Mouse (Mus musculus) neural tube, embryonic 15.5 days (tissue): Measurements from ENCODE around the gene Mfap1b. TPM values are rescaled to one million over a fixed set of nuclear protein-coding genes. Genes with fewer than 3 reads are reported as not detected.

ENCODE experiments used
- ATAC-seq: fragments of 200-750 bp; cut with Nextera tagmentation; 2 replicates; pipeline ENCODE4 v1.8.0; 2017; ENCODE audit warnings: mild to moderate bottlenecking, moderate TSS enrichment, moderate library complexity; ENCODE audit not compliant: low FRiP score
- H3K27ac ChIP-seq: fragments of 300-500 bp; sonication (generic); replicated peaks from 2 replicates; pipeline ENCODE4 v1.5.1; 2015; ENCODE audit warnings: mild to moderate bottlenecking, inconsistent platforms
- H3K27me3 ChIP-seq: fragments of 300-500 bp; sonication (generic); replicated peaks from 2 replicates; pipeline ENCODE4 v1.6.1; 2015; ENCODE audit warnings: inconsistent platforms
- H3K36me3 ChIP-seq: fragments of 300-500 bp; sonication (generic); 2 replicates; pipeline ENCODE4 v1.6.1; 2015; ENCODE audit warnings: inconsistent platforms
- H3K4me1 ChIP-seq: fragments of 300-500 bp; sonication (generic); 2 replicates; pipeline ENCODE4 v1.6.1; 2015; ENCODE audit warnings: inconsistent platforms
- H3K4me2 ChIP-seq: fragments of 300-500 bp; sonication (generic); 2 replicates; pipeline ENCODE4 v1.6.1; 2015; ENCODE audit warnings: inconsistent platforms, mild to moderate bottlenecking, moderate library complexity
- H3K4me3 ChIP-seq: fragments of 300-500 bp; sonication (generic); replicated peaks from 2 replicates; pipeline ENCODE4 v1.5.1; 2015; ENCODE audit warnings: mild to moderate bottlenecking, inconsistent platforms
- H3K9ac ChIP-seq: fragments of 300-500 bp; sonication (generic); replicated peaks from 2 replicates; pipeline ENCODE4 v1.6.1; 2015; ENCODE audit warnings: mild to moderate bottlenecking, inconsistent platforms
- H3K9me3 ChIP-seq: fragments of 300-500 bp; sonication (generic); replicated peaks from 2 replicates; pipeline ENCODE4 v1.6.1; 2016; ENCODE audit warnings: inconsistent platforms
- WGBS: fragments of 180-500 bp; shearing (Covaris S2); methylation state at CpG from one replicate; pipeline ENCODE4 v1.1.7; 2015; ENCODE audit warnings: mixed read lengths; 5-methylcytosine and 5-hydroxymethylcytosine counted together
- polyA plus RNA-seq: library from polyadenylated mRNA; unstranded; fragments of >200 nt; fragmentation: Nextera tagmentation; extraction: Ambion mirVana; gene quantifications from 2 replicates; pipeline ENCODE4 v1.2.1, GENCODE M21; 2015

The Mfap1b gene
- polyA plus RNA-seq, 1 experiment from 2014 or later = 67.8 TPM

DNA sequence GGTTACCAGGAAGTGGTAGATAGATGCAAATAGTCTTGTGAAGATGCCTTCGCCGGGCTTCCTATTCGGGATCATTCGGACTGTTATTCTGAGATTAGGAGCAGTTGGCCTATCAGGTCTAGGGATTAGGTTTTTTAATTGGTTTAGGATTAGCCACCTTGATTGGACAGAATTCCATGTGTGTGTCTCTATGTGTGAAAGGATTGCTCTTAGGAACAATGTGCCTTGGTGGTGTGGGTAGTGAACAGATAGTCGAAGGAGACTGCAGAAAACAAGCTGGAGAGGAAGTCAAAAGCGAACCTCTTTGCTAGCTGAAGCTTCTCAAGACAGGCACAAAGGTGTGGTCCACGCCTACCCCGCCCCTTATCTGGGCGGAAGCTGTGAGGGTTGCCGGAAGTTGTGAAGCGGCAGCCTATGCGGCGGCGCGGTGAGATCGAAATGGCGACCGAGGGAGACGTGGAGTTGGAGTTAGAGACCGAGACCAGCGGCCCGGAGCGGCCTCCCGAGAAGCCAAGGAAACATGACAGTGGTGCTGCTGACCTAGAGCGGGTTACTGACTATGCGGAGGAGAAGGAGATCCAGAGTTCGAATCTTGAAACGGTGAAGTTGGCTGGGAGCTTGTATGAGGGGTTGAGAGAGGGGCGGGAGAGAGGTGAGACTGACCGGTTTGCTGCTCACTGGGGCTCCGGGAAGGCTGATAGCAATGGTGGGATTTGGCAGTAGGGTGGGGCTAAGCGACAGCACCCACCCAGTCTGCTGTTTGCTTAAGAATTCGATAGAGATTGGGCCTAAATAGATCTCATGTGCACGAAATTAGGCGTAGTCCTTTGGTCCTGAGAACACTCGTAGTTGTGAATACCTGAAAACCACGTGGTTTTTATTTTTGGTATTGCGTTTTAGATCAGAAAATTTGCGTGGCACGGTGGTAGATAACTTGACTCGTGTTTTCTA is 16.9 kb downstream of the Mfap1b start, which contains the start of gene Serinc4:
TSS of gene Serinc4 (minus strand) at position 90 of the 951 bp plus-strand sequence.
- WGBS = 5% methylated on average over 41 of the region's 41 CpGs
- peak within 1 kb of the TSS; percentile 71 for H3K4me3 ChIP-seq
- peak; percentile 92 for ATAC-seq

DNA sequence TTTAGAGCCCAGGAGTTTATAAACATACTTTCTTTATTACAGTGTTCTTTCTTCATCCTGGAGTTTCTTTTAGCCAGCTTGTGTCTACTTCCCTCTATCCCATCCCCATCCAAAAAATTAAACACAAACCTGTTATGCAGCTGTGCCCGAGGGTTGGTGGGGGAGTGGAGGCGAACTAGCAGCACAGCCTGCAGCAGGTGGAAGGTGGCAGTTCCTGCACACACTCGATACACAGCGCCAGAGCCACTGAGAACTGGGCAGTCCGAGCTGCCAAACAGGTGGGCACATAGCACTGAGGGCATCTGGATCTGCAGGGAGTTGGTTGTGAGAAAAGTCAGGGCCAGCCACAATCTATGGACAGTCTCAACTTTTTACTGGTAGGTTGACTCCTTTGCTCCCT is 18.3 kb downstream of the Mfap1b start:
- peaks cover 42% of the 10 kb centered on the region for H3K36me3 ChIP-seq
- H3K4me3 ChIP-seq = no peak overlapping the region

More for the DNA sequence above, 16.9 kb downstream of the Mfap1b start, which contains the start of gene Serinc4:
- Histone ChIP-seq H3K27ac (peak within 1 kb of the TSS; percentile 75), H3K36me3 (peaks cover 43% of the 10 kb centered on the region), H3K27me3 (no peaks in the 10 kb centered on the region), H3K9me3 (no peaks in the 10 kb centered on the region), H3K4me2 (peak within 1 kb of the TSS; percentile 74), H3K4me1 (peaks cover 21% of the 10 kb centered on the region), H3K9ac (peak within 1 kb of the TSS; percentile 74)

DNA sequence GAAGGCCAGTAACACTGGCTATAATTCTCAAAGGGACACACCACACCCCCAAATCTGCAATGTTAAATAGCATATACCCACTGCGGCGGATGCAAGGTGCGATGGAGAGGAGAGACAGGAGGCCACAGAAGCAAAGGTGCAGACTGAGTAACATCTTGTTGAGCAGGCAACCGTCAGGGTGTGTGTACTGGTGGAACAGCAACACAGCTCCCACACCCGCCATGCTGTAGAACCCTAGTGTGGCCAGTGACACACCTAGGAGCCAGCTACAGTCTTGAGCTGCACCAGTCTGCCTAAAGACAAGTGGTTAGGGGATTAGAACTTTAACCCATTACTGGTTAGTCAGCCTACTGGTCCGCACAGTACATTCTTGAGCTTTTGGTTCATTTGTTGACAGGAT is 19.9 kb downstream of the Mfap1b start:
- no peak for ATAC-seq
- H3K4me2 ChIP-seq = no peak overlapping the region
- H3K4me1 ChIP-seq = peaks cover 36% of the 10 kb centered on the region
- H3K36me3 ChIP-seq = peaks cover 31% of the 10 kb centered on the region
- no peaks in the 10 kb centered on the region for H3K9me3 ChIP-seq
- H3K27me3 ChIP-seq = no peaks in the 10 kb centered on the region
- H3K27ac ChIP-seq = no peak overlapping the region
- no peak overlapping the region for H3K4me3 ChIP-seq
- no peak overlapping the region for H3K9ac ChIP-seq
- 91% methylated on average over 6 of the region's 6 CpGs for WGBS

More for the DNA sequence above, 18.3 kb downstream of the Mfap1b start:
- Histone ChIP-seq H3K27me3 (no peaks in the 10 kb centered on the region), H3K9me3 (no peaks in the 10 kb centered on the region), H3K9ac (no peak overlapping the region), H3K27ac (no peak overlapping the region), H3K4me2 (no peak overlapping the region), H3K4me1 (peaks cover 30% of the 10 kb centered on the region)
- no peak for ATAC-seq
- WGBS = 86% methylated on average over 5 of the region's 5 CpGs

DNA sequence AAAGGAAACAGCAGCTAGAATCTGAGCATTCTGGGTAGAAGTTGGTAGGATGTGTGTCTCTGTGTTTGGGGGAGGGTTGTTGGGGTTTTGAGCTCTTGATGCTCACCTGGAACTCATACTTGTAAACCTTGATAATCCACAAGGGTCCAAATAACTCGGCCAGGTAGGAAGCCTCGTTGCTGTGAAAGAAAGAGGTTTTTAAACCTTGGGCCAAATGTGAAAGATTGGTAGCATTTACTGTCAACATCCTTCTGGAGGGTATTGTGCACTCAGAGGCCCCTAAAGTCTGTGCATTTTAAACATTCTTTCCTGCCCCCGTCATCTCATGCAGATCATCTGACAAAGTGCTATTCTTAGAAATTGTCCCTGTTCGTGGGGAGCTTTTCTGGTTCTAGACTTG is 20.9 kb downstream of the Mfap1b start, which contains the start of gene Hypk:
TSS of gene Hypk (plus strand) at position 301 of the 400 bp plus-strand sequence.
- Histone ChIP-seq H3K9ac (no peak within 1 kb of the TSS), H3K4me2 (no peak within 1 kb of the TSS), H3K36me3 (peaks cover 24% of the 10 kb centered on the region), H3K4me1 (peaks cover 39% of the 10 kb centered on the region), H3K27ac (no peak within 1 kb of the TSS), H3K9me3 (no peaks in the 10 kb centered on the region), H3K27me3 (no peaks in the 10 kb centered on the region), H3K4me3 (no peak within 1 kb of the TSS)
- 84% methylated on average over 4 of the region's 4 CpGs for WGBS
- no peak for ATAC-seq

DNA sequence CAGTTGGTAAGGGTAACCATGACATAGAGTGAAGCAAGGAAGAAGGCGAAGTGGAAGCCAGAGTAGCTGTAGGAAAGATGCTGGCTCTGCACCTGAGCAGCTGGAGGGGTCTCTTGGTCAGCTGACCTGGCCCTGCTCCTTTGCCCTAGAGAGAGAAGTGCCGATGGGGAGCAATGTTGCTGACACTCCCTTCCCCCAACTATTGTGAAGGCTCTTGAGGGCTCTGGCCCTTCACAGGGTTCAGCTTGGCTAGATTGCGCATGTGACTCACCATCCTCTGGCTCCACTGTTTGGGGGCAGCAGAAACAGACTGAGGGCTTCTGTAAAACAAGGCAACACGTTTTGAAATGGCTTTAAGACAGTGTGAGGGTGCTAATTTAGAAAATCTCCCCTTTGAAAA is 21.5 kb downstream of the Mfap1b start:
- H3K9me3 ChIP-seq = no peaks in the 10 kb centered on the region
- WGBS = 89% methylated on average over 4 of the region's 4 CpGs

DNA sequence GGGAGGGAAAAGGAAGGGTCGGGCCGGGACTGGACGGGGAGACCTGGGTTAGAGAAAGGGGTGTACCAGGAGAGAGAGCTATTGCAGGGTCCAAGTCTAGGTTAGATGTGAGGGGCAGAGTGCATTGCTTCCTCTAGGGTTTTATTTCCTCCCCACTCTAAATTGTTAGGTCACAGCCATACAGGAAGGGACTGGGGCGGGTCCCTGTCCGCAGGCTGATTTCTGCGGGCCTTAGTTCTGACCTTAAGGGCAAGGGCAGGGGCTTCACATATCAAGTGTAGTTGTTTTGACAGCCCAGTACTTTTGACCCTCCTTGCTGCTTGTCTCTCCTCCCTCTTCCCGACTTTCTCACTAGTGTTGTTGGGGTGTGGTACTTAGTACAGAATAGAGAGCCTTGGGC is 23.8 kb downstream of the Mfap1b start:
- 2% methylated on average over 7 of the region's 7 CpGs for WGBS
- peak; percentile 4; the same call in 1 of the 2 replicates for ATAC-seq
- peaks cover 24% of the 10 kb centered on the region for H3K36me3 ChIP-seq

More for the DNA sequence above, 21.5 kb downstream of the Mfap1b start:
- H3K9ac ChIP-seq = no peak overlapping the region
- no peak for ATAC-seq
- peaks cover 35% of the 10 kb centered on the region for H3K4me1 ChIP-seq
- H3K4me3 ChIP-seq = no peak overlapping the region
- no peak overlapping the region for H3K27ac ChIP-seq
- peaks cover 24% of the 10 kb centered on the region for H3K36me3 ChIP-seq
- H3K27me3 ChIP-seq = no peaks in the 10 kb centered on the region
- no peak overlapping the region for H3K4me2 ChIP-seq

DNA sequence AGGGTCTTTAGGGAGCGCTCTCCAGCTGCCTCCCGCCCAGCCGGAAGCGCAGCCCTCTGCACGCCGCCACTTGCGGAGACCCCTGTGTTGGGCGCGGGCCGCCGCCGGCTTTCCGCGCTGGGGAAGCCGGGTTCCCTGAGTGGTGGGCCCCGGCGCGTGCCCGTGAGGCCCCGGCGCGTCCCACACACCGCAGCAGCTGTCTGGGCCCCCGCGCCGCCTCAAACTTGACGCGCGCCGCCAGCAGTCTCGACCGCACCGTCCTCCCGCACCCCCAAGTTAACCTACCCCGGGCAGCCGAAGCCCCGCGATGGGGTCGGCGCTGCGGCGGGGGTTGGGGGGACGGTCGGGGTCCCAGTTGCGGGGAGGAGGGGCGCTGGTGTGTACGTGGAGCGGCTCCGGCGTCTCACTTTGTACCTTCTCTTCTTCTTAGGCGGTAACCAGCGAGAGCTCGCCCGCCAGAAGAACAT is 24.3 kb downstream of the Mfap1b start:
- H3K36me3 ChIP-seq = peaks cover 24% of the 10 kb centered on the region
- peak overlapping the region; percentile 98 for H3K27ac ChIP-seq
- peak overlapping the region; percentile 96 for H3K9ac ChIP-seq
- peak; percentile 68 for ATAC-seq
- H3K9me3 ChIP-seq = no peaks in the 10 kb centered on the region
- no peaks in the 10 kb centered on the region for H3K27me3 ChIP-seq
- peak overlapping the region; percentile 87 for H3K4me2 ChIP-seq
- under 1% methylated on average over 46 of the region's 54 CpGs for WGBS
- peak overlapping the region; percentile 100 for H3K4me3 ChIP-seq
- H3K4me1 ChIP-seq = peaks cover 26% of the 10 kb centered on the region

More for the DNA sequence above, 23.8 kb downstream of the Mfap1b start:
- no peaks in the 10 kb centered on the region for H3K9me3 ChIP-seq
- peak overlapping the region; percentile 87 for H3K4me2 ChIP-seq
- H3K27me3 ChIP-seq = no peaks in the 10 kb centered on the region
- H3K4me1 ChIP-seq = peaks cover 26% of the 10 kb centered on the region
- peak overlapping the region; percentile 100 for H3K4me3 ChIP-seq
- peak overlapping the region; percentile 98 for H3K27ac ChIP-seq
- H3K9ac ChIP-seq = peak overlapping the region; percentile 96

DNA sequence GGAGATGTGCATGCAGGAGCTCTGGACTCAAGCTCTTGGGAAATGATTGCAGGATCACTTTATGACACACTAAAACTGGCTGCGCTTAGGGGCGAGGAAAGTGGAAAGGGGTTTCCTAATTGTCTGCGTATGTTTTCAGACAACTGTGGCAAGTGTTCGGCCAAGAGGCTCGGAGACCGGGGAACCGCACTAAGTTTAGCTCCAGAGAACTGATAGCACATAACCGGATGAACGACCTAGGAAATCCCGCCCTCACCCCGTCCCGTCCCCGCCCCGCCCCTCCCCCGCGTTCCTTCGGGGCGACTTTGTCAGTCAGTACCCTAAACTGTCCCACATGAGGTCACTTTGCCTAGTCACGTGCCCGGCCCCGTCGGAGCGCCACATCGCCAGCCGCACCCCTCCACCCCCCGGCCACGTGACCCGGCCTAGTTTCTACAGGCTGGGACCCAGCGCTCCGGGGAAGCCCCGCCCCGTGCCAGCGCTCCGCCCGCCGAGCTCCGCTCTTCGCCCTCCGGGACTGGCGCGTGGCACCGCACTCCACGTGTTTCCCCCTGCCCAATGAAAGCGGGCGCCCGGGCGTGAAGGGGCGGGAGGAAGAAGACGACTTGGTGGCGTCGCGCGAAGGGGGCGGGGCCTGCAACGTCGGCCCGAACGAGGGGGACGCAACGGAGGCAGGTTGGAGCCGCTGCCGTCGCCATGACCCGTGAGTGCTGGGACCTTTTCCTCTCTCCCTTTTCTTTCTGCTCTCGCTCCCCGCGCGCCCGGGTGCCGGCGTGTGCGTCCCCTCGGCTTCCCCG is 24.9 kb downstream of the Mfap1b start, which contains the start of gene Serf2:
TSS of gene Serf2 (plus strand) at position 457 of the 797 bp plus-strand sequence.
- H3K36me3 ChIP-seq = peaks cover 24% of the 10 kb centered on the region
- 2% methylated on average over 72 of the region's 74 CpGs for WGBS
- H3K4me2 ChIP-seq = peak within 1 kb of the TSS; percentile 87
- H3K27me3 ChIP-seq = no peaks in the 10 kb centered on the region
- H3K9ac ChIP-seq = peak within 1 kb of the TSS; percentile 96
- peak; percentile 98 for ATAC-seq
- peak within 1 kb of the TSS; percentile 100 for H3K4me3 ChIP-seq
- peaks cover 26% of the 10 kb centered on the region for H3K4me1 ChIP-seq
- no peaks in the 10 kb centered on the region for H3K9me3 ChIP-seq
- H3K27ac ChIP-seq = peak within 1 kb of the TSS; percentile 98

DNA sequence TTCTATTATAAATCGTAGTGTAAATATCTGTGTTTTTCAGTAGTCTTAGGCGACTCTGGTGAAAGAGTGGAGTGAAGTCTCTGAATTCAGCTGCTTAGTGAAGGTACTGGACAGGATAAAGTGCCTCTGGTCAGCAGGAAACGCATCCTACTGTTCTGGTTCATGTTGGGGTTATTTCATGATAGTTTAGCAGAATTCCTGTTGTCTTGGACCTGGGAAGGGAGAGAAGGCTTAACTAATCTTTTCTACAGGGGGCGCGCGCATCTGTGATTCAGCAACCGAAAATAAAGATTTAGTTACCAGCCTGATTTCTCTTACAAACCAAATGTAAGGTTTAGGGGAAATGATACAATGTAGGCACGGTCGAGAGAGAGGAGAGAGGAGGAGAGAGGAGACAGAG is 25.7 kb downstream of the Mfap1b start:
- Histone ChIP-seq H3K9me3 (no peaks in the 10 kb centered on the region), H3K4me3 (peak overlapping the region; percentile 100), H3K27me3 (no peaks in the 10 kb centered on the region), H3K4me1 (peaks cover 26% of the 10 kb centered on the region), H3K4me2 (peak overlapping the region; percentile 87), H3K27ac (peak overlapping the region; percentile 98), H3K9ac (peak overlapping the region; percentile 34; the same call in 1 of the 2 replicates), H3K36me3 (peaks cover 16% of the 10 kb centered on the region)
- no peak for ATAC-seq
- WGBS = 19% methylated on average over 9 of the region's 9 CpGs

DNA sequence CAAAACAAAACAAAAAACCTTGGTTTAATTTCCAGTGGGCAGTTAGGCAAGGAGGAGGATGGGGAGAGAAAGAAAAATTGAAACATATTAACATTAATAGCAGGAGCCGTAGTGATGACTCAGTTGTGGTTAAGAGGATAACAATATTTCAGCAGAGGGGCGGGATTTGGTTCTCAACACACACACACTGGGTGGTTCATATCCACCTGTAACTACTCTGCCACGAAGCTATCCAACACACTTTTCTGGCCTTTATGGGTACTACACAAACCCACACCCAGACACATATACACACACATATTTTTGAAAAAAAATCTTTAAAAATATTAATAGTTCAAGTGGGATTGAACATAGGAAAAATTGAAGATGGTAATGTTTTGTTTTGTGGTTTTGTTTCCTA is 26.9 kb downstream of the Mfap1b start:
- H3K4me3 ChIP-seq = no peak overlapping the region
- H3K4me1 ChIP-seq = peaks cover 35% of the 10 kb centered on the region
- peaks cover 10% of the 10 kb centered on the region for H3K27me3 ChIP-seq
- WGBS = 92% methylated on average over 3 of the region's 3 CpGs
- ATAC-seq = no peak
- H3K9me3 ChIP-seq = no peaks in the 10 kb centered on the region
- H3K36me3 ChIP-seq = peaks cover 5% of the 10 kb centered on the region; the same call in 1 of the 2 replicates
- H3K9ac ChIP-seq = no peak overlapping the region
- no peak overlapping the region for H3K4me2 ChIP-seq
- no peak overlapping the region for H3K27ac ChIP-seq

DNA sequence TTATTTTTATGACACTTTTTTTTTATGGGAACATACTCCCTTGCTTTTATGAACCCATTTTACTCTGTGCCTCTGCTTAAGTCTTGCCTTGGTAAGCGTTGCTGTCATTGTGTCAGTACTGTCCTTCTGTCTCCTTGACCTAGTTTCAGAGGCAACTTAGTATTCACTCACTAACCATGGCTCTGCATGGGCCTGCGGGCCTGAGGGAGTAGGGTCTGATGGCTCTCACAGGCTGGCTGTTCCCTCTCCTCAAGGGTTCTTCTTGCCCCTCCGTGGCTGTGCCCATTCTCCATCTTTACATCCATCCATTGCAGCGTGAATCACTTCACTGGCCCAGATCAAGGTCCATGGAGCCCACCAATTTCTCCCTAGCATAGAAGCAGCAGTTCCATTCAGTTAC is 27.4 kb downstream of the Mfap1b start:
- ATAC-seq = no peak
- Histone ChIP-seq H3K4me1 (peaks cover 37% of the 10 kb centered on the region), H3K36me3 (peaks cover 4% of the 10 kb centered on the region; the same call in 1 of the 2 replicates), H3K4me2 (no peak overlapping the region), H3K27ac (no peak overlapping the region), H3K4me3 (no peak overlapping the region), H3K9ac (no peak overlapping the region), H3K9me3 (no peaks in the 10 kb centered on the region), H3K27me3 (peaks cover 15% of the 10 kb centered on the region)
- 88% methylated on average over 4 of the region's 4 CpGs for WGBS
